Mouse (Mus musculus): Measurements from ENCODE around the gene Lrfn1. TPM values are rescaled to one million over a fixed set of nuclear protein-coding genes. Genes with fewer than 3 reads are reported as not detected.

The Lrfn1 gene
- under 1 TPM; 0.79 to 0.81 TPM for polyA plus RNA-seq (2017; shearing (Covaris generic))

GRCm38 (mm10) chr7:28451531-28452360 lies at the start of gene Lrfn1:
TSS of gene Lrfn1 (plus strand) at chr7:28451980.

GRCm38 (mm10) chr7:28436932-28437570 lies 14.7 kb upstream of the Lrfn1 start, which contains the start of gene Gmfg:
TSS of gene Gmfg (plus strand) at chr7:28437447.

GRCm38 (mm10) chr7:28510405-28510974 lies 58.7 kb downstream of the Lrfn1 start, which contains the start of gene Ifnl2:
TSS of gene Ifnl2 (minus strand) at chr7:28510455.

Other genes with a start within 250 kb of the Lrfn1 start
- 10 to 100 TPM in 1 of 2 experiments, 1 to 10 TPM in 1; 9.0 to 10.8 TPM for gene Eid2, start 184.1 kb upstream of the Lrfn1 start, polyA plus RNA-seq (2017; shearing (Covaris generic))
- 1 to 10 TPM; 4.8 to 6.4 TPM for gene Eid2b, start 174.2 kb upstream of the Lrfn1 start, polyA plus RNA-seq (2017; shearing (Covaris generic))
- not detected for gene Selenov, start 160.8 kb upstream of the Lrfn1 start, polyA plus RNA-seq (2017; shearing (Covaris generic))
- gene Dll3, start 149.7 kb upstream of the Lrfn1 start, polyA plus RNA-seq (2017; shearing (Covaris generic)): not detected
- 10 to 100 TPM; 72.3 to 82.6 TPM for gene Timm50, start 139.9 kb upstream of the Lrfn1 start, polyA plus RNA-seq (2017; shearing (Covaris generic))
- 100 to 1,000 TPM; 111 to 138 TPM for gene Supt5, start 113.2 kb upstream of the Lrfn1 start, polyA plus RNA-seq (2017; shearing (Covaris generic))
- gene Rps16, start 101.3 kb upstream of the Lrfn1 start, polyA plus RNA-seq (2017; shearing (Covaris generic)): 1,000 to 10,000 TPM in 1 of 2 experiments, 100 to 1,000 TPM in 1; 690 to 1,103 TPM
- 10 to 100 TPM; 68.1 to 75.7 TPM for gene Plekhg2, start 79.4 kb upstream of the Lrfn1 start, polyA plus RNA-seq (2017; shearing (Covaris generic))
- 100 to 1,000 TPM; 146 to 202 TPM for gene Zfp36, start 71.7 kb upstream of the Lrfn1 start, polyA plus RNA-seq (2017; shearing (Covaris generic))
- 10 to 100 TPM; 23.7 to 29.5 TPM for gene Med29, start 59.3 kb upstream of the Lrfn1 start, polyA plus RNA-seq (2017; shearing (Covaris generic))
- 100 to 1,000 TPM in 1 of 2 experiments, 10 to 100 TPM in 1; 88.9 to 102 TPM for gene Paf1, start 59.0 kb upstream of the Lrfn1 start, polyA plus RNA-seq (2017; shearing (Covaris generic))
- gene Gmfg, start 14.5 kb upstream of the Lrfn1 start, polyA plus RNA-seq (2017; shearing (Covaris generic)): 100 to 1,000 TPM; 631 to 791 TPM
- gene Ifnl2, start 58.5 kb downstream of the Lrfn1 start, polyA plus RNA-seq (2017; shearing (Covaris generic)): not detected
- gene Ifnl3, start 70.9 kb downstream of the Lrfn1 start, polyA plus RNA-seq (2017; shearing (Covaris generic)): not detected
- not detected for gene Sycn, start 88.9 kb downstream of the Lrfn1 start, polyA plus RNA-seq (2017; shearing (Covaris generic))
- gene Nccrp1, start 95.3 kb downstream of the Lrfn1 start, polyA plus RNA-seq (2017; shearing (Covaris generic)): under 1 TPM; 0.22 to 0.38 TPM
- 10 to 100 TPM; 25.4 to 29.9 TPM for gene Samd4b, start 146.2 kb downstream of the Lrfn1 start, polyA plus RNA-seq (2017; shearing (Covaris generic))
- 1 to 10 TPM; 6.8 to 7.7 TPM for gene Pak4, start 146.2 kb downstream of the Lrfn1 start, polyA plus RNA-seq (2017; shearing (Covaris generic))
- gene Acp7, start 179.4 kb downstream of the Lrfn1 start, polyA plus RNA-seq (2017; shearing (Covaris generic)): not detected
- 1 to 10 TPM; 4.2 to 6.6 TPM for gene Fbxo27, start 240.9 kb downstream of the Lrfn1 start, polyA plus RNA-seq (2017; shearing (Covaris generic))